Mouse (Mus musculus): Measurements from ENCODE around the gene Lrrc40. TPM values are rescaled to one million over a fixed set of nuclear protein-coding genes. Genes with fewer than 3 reads are reported as not detected.
"Not testable (repeated sequence)": the region's sequence is repeated elsewhere in the genome, so short reads cannot be mapped to it uniquely, and the experiment has no call there.

Gene Lrrc40
- polyA plus RNA-seq, 1 experiment from 2014 or later = 55.0 TPM

DNA sequence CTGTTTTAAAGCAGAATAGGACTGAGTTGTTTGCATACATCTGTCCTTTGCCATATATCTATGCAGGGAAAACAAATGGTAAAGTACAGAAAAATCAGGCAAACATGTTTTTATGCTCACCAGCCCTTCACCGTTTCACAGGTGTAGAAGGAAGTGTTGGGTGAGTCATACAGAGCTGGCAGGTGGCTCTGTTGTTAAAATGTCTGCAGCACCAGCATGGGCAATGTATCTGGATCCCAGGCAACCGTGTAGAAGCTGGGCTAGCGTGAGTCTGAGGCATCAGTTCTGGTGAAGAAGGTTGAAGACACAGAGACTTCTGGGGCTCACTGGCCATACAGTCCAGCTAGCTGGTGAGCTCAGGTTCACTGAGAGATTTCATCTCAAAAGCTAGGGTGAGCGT, 57.5 kb downstream of the Lrrc40 start:
- no peak for ATAC-seq (ENCODE audit: insufficient number of reproducible peaks, low FRiP score)
- no peaks in the 10 kb centered on the region for H3K27me3 ChIP-seq (replicated peaks)

DNA sequence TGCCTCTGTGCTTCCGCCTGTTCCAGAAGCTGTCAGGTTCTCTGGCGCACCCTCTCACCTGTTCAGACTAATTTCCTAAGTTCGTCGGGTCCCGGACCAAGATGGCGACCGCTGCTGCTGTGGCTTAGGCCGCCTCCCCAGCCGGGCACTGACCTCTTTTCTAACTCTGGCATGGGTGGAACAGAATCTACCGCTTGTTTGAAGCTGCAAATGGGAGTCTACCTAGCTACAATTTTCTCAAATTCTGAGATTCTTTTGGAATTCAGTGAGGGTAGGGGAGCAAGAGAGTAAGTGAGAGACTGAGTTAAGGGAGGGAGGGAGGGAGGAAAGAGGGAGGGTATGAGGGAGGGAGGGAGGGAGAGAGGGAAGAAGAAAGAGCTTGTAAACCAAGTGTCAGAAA, 65.6 kb downstream of the Lrrc40 start:
- not testable (repeated sequence) for H3K9ac ChIP-seq; H3K4me3 ChIP-seq; ATAC-seq (ENCODE audit: insufficient number of reproducible peaks, low FRiP score); H3K36me3 ChIP-seq; H3K27me3 ChIP-seq (replicated peaks); H3K4me2 ChIP-seq; H3K4me1 ChIP-seq (replicated peaks); H3K9me3 ChIP-seq (replicated peaks); H3K27ac ChIP-seq (ENCODE audit: poor library complexity, severe bottlenecking)
- 74% methylated on average over 9 of the region's 10 CpGs for WGBS

More for the DNA sequence above, 57.5 kb downstream of the Lrrc40 start:
- Histone ChIP-seq H3K9ac (no peak overlapping the region), H3K27ac (ENCODE audit: poor library complexity, severe bottlenecking) (no peak overlapping the region), H3K36me3 (no peaks in the 10 kb centered on the region), H3K4me2 (no peak overlapping the region), H3K4me3 (no peak overlapping the region), H3K9me3 (replicated peaks) (no peaks in the 10 kb centered on the region), H3K4me1 (replicated peaks) (no peaks in the 10 kb centered on the region)
- WGBS = 62% methylated on average over 4 of the region's 4 CpGs

GRCm38 (mm10) chr3:158102530-158102929, 66.1 kb downstream of the Lrrc40 start:
- not testable (repeated sequence) for H3K4me2 ChIP-seq; H3K36me3 ChIP-seq; H3K27ac ChIP-seq (ENCODE audit: poor library complexity, severe bottlenecking); H3K4me3 ChIP-seq; H3K27me3 ChIP-seq (replicated peaks); H3K9ac ChIP-seq; H3K4me1 ChIP-seq (replicated peaks); ATAC-seq (ENCODE audit: insufficient number of reproducible peaks, low FRiP score); H3K9me3 ChIP-seq (replicated peaks)
- WGBS = 42% methylated on average over 1 of the region's 1 CpGs

GRCm38 (mm10) chr3:158103467-158103866, 67.0 kb downstream of the Lrrc40 start:
- WGBS = 72% methylated on average over 2 of the region's 2 CpGs
- Histone ChIP-seq H3K27ac (ENCODE audit: poor library complexity, severe bottlenecking) (no peak overlapping the region), H3K9me3 (replicated peaks) (no peaks in the 10 kb centered on the region), H3K9ac (no peak overlapping the region), H3K4me1 (replicated peaks) (no peaks in the 10 kb centered on the region), H3K4me2 (no peak overlapping the region), H3K4me3 (no peak overlapping the region), H3K27me3 (replicated peaks) (no peaks in the 10 kb centered on the region), H3K36me3 (no peaks in the 10 kb centered on the region)
- ATAC-seq (ENCODE audit: insufficient number of reproducible peaks, low FRiP score) = no peak

DNA sequence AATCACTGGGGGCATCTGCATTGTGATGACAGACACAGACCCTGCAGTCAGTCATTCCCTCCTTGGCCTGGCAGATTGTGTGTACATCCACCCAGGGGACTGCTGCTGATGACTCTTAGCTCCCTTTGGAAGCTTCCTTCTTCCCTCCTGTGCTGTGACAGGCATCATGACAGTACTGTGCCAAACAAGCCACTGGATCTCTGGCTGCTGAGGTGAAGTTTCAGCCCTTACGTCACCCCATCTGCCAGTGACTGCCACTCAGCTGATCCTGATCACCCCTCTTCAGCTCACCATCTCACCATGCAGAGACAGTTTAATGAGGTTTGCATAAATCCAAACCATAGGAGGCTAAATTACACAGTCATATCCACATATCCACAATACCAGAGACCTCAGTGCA, 68.8 kb downstream of the Lrrc40 start:
- 86% methylated on average over 1 of the region's 1 CpGs for WGBS
- Histone ChIP-seq H3K27ac (ENCODE audit: poor library complexity, severe bottlenecking) (no peak overlapping the region), H3K9me3 (replicated peaks) (no peaks in the 10 kb centered on the region), H3K27me3 (replicated peaks) (no peaks in the 10 kb centered on the region), H3K4me3 (no peak overlapping the region), H3K36me3 (no peaks in the 10 kb centered on the region), H3K4me2 (no peak overlapping the region), H3K4me1 (replicated peaks) (no peaks in the 10 kb centered on the region), H3K9ac (no peak overlapping the region)
- ATAC-seq (ENCODE audit: insufficient number of reproducible peaks, low FRiP score) = no peak

Other genes with a start within 250 kb of the Lrrc40 start
- gene Cth, start 111.6 kb upstream of the Lrrc40 start, polyA plus RNA-seq (2016; fragmentation: Nextera tagmentation; extraction: Ambion mirVana) = 3.1 and 3.8 TPM in 2 replicates
- 29.0 and 30.4 TPM in 2 replicates for gene Ankrd13c, start 89.4 kb upstream of the Lrrc40 start, polyA plus RNA-seq (2016; fragmentation: Nextera tagmentation; extraction: Ambion mirVana)
- 211 and 214 TPM in 2 replicates for gene Srsf11, start within 50 bp of the Lrrc40 start, polyA plus RNA-seq (2016; fragmentation: Nextera tagmentation; extraction: Ambion mirVana)